Mouse (Mus musculus) adrenal gland, adult (tissue): ENCODE results near the gene Misp.

Experiments used
- DNase-seq, 2 experiments: peaks; one replicate each; pipeline ENCODE4 v3.0.0; 2022 to 2023; ENCODE audit warnings: low spot score in 1 of 2; ENCODE audit not compliant: inconsistent age in 2 of 2

The Misp gene

DNA sequence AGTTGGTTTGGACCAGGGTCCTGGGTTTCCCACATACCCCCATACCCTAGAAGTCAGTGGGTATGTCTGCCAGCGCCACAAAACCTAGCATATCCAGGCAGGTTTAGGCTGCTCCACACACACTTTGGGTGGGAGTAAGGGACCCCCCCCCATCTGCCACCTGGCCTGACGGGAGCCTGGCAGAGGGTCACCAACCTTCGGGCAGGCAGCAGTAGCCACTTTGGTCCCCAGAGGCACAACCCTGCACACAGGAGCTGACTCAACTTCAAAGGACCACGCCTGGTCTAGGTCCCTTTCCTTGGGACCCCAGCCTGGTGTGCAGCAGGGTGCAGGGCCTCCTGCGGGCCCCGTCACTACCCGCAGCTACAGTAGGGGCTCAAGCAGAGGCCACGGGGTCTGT, 512 bp upstream of the Misp start:
- no peak for DNase-seq

DNA sequence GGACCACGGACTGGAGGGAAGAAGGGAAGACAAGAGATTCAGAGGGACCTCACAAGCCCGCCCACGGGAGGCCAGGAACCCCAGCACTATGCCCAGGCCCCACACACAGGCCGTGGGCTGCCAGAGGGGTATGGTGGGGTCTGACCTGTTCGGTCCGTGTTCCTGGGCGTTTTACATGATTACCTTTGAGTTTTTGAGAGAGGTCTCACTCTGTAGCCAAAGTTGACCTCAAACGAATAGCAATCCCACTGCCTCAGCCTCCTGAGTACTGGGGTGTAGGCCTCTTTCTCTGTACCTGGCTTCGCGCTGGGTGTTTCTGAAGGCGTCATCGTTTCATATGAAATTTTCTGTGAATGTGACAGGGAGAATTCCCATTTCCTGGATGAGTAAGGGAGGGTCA, 942 bp downstream of the Misp start:
- no peak for DNase-seq

DNA sequence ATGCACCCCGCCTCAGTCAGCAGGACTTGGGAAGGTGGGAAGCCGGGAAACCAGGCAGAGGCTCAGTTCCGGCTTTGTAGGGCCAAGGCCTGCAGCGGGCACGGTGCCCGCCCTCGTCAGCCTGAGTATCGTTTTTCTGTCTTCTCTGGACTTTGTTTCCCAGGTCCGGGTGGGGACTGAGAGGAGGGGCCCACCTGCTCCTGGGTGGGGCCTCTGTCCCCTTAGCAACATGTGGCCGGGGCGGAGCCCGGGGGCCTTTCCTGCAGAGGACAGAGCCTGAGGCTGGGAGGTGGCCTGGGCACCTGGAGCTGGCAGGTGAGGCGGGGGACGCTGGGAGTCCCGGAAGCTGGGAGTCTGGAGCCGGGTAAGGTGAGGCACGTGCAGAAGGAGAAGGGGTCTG, 1.6 kb downstream of the Misp start:
- peak in 1 of 2 experiments; percentile 54 for DNase-seq

DNA sequence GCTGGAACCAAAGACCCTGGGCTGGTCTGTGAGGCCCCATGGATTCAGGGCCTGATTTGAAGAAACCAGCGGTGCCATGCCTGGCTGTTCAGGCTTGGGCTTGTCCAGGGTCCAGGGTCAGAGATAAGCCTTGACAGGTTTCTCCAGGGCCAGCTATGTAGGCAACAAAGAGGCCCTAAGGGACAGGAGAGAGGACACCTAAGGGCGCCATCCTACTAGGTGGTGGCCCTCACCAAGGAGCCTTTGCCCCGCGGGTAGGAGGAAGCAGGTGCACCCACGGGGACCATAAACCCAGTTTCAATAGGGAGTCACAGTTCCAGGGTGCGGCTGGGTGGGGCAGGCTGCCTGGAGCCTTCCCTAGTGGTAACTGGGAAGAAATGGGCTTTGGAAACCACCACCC, 2.2 kb downstream of the Misp start:
- no peak for DNase-seq

DNA sequence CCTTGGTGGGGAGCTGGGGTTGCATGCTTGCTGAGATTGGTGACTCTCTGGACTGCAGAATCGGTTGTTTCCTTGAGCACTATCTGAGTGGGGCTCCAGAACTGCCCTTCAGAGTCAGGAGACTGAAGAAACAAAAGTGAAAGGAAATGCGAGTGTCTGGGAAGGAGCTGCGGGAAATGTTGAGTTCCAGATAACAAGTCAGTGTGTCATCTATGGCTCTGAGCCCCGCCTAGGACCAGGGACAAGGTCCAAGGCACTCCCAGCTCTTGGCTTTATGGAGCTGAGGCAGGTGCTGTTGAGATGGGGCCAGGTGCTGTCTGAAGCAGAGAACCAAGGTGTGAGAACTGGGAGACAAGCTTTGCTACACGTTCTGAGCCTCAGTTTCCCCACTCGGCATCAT, 3.6 kb downstream of the Misp start:
- DNase-seq: peak in 1 of 2 experiments; percentile 72

DNA sequence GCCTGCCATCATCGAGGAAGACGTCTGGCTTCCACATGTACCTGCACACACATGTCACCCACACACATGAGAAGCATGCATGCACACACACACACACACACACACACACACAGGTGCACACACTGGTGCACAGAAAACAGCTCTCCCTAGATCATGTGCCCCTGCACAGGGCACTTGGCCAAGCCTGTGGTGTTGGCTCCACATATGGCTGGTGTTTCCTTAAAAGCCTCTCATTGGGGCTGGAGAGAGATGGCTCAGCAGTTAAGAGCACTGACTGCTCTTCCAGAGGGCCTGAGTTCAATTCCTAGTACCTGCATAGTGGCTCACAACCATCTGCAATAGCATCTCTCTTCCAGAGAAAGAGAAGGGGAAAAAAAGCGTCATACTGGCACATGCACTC, 10.8 kb downstream of the Misp start:
- no peak for DNase-seq

DNA sequence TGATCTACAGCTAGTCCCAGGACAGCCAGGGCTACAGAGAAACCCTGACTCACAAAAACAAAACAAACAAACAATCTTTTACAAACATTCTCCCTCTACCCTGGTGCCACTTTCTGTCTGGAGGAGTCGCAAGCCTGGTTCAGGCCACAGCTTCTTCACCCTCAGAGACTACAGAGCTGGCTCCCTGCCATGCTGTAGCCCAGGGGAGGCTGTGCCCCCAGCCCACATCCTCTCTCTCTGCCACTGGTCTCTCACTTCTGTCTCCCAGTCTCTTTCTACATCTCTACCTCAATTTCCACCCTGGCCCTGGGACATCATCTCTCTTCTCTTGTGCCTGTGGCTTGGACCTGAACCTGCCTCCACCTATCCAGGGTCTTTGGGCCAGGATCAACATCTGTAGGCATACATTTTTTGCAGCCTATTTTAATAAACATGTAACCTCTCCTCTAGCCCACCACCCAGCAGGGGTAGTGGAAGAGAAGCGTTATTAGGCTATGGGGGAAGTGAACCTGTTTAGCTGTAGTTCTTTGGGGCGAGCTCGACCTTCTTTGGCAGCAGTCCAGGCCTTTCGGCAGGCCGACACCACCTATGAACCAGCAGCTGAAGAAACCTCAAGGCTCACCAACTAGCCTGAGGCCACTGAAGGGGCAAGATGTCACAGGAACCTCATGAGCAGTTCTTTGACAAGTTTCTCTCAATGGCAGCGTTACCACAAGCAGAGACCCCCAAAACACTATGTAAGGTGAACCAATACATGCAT, 11.4 kb downstream of the Misp start:
- no peak for DNase-seq

DNA sequence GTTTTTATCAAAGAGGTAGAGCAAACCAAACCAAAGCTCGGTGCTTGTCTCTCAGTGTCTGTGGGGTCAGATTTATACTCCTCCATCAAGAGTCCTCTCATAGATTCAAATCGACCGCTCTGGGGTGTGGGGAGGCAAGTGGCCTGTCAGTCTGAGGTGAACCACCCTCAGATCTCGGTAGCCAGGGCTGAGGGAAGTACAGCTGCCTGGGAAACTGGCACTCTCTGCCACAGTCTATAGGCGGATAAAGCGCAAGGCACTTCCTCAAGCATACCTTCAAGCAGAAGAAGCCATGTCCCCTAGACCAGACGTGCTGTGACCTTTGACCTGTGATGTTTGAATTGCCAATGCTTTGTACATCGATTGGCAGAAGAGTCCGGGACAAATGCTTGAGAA, 12.0 kb downstream of the Misp start:
- no peak for DNase-seq

DNA sequence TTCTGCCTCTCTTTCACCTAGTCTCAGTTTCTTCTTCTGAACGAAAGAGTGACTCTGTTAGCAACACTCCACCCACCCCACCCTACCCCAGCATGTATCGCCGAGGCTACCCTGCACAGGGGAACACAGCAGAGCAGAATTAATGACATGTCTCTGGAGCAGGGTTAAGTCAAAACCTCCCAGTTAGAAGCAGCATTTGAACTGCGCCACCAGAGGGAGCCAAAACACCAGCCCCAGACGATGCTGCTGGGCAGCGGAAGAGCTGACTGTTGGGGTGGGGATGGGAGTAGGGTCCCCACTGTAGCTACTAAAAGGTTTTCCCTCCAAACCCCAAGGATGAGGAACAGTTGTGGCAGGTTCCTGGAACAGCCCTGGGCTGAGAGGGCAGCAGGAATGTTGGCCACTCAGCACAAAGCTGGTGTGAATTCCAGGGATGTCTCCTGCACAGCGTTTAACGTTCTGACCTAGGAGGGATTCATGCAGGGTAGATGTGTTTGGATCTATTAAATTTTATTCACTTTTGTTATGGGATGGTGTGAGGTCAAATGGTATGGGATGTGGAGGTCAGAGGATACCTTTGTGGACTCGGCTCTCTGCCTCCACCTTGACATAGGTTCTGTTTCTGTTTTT, 14.1 kb downstream of the Misp start:
- DNase-seq: peak; percentile 72 to 91

DNA sequence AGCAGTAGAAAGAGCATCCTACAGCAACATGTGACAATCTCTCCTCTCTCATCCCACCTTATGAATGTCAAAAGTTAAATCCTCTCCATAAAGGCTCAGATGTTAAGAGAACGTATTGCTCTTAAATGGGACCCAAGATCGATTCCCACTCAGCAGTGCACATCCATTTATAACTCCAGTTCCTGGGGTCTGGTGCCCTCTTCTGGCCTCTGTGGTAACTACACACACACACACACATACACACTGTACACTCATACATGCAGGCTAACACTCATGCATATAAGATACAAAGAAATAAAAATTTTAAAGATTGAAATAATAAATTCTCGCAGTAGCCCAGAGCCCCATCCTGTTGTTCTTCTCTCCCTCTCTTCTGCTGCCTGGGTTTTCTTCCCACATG, 16.1 kb downstream of the Misp start:
- DNase-seq: no peak

DNA sequence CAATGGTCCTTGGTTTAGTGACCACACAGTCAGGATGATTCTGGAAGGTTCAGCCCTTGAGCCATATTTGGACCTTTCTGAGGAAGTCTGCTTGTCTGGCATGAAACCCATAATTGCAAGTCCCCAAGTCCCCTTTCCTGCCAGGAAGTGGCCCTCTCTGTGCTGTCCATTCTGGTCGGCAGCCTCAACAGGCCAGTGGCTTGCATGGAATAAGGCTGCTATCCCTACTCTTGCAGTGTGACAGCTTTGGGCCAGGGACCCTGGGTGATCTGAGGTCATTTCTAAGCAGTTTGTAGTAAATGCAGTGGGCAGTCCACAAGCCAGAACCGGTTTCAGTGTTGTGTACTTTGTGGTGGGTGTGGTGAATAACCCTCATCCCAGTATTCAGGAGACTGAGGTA, 17.4 kb downstream of the Misp start:
- no peak for DNase-seq

DNA sequence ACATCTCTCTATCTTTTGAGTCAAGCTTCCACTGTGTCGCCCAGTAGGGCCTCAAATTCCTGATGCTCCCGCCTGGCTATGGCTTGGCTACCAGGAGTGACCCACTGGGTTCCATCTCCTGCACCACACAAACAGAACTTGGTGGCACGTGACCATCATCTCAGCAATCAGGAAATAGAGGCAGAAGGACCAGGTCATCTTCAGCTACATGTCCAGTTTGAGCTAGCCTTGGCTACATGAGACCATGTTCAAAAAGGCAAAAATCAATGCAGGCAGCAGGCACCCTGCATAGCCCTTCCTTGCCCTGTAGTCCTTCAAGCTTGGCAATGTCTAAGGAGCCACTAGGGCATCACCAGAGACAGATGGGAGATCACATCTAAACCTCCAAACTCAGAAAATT, 19.3 kb downstream of the Misp start:
- DNase-seq: peak in 1 of 2 experiments; percentile 45

DNA sequence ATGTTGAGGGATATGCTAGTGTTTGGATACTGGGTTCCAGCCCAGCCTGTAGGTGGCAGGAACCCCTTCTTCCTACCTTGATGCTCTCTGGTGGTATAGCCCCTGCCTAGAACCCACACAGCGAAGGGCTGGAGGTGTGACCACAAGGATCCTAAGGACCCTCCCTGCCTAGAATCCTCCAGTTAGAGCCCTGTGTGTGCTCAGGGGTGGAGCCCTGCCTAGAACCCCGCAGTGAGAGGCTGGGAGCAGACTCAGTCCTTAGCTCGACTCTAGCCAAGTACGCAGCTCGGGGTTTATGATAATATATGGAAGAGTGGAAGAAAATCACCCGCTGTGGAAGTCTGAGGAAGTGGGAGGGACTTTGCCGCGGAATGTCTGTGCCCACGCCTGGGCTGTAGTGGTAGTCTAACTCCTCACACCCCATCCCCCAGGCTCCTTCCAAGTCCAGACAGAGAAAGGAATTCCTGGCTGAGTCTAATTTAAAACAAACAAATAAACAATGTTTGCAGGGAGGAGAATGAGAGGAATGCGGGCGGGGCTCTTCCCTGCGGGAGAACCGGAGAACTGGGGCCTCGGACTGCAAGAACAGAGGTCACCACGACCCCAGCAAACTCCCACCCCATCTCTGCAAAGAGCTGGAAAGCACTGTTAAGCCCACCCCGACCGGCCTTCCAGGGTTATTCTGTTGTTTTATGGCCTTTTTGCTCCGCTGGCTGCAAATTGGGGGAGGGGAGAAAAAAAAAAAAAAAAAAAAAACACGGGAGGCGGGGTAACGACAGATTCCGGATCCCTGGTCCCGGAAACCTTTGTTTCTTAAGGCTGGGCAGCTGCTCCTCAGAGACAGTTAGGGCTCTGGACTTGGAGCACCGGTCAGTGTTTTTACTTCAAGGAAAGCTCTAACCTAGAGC, 20.1 kb downstream of the Misp start:
- DNase-seq: peak; percentile 69 to 85

DNA sequence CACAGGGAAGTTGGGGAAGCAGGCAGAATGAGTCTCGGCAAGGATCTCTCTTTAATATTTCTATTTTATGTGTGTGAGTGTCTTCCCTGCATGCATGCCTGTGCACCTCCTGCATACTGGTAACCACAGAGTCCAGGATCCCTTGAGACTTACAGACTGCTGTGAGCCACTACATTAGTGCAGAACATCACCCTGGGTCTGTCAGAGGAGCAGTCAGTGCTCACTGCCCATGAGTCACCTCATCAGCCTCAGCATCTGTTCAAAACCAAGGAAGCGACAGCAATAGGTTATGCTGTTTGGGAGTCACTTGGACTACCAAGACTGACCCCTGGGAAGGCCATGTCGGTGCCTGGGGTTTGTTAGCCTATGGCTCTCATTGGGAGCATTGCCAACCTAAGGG, 21.5 kb downstream of the Misp start:
- no peak for DNase-seq

DNA sequence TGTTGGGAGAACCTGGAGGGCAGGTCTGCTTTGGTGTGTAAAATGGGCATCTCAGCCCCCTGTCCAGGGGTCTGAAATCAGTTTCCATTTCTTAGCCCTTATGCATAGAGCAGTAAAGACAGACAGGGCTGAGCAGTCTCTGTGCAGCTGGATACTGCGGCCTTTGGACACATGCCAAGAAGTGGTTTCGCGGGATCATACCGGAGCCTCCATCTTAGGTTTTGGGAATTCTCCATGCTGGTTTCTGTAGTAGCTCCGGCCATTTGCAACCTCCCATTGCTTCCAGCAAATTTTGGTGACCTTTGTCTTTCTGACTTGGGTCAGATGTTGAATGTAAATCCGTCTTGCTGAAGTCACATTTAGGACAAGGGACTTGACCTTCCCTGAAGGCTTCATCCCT, 22.7 kb downstream of the Misp start:
- DNase-seq: peak in 1 of 2 experiments; percentile 76

DNA sequence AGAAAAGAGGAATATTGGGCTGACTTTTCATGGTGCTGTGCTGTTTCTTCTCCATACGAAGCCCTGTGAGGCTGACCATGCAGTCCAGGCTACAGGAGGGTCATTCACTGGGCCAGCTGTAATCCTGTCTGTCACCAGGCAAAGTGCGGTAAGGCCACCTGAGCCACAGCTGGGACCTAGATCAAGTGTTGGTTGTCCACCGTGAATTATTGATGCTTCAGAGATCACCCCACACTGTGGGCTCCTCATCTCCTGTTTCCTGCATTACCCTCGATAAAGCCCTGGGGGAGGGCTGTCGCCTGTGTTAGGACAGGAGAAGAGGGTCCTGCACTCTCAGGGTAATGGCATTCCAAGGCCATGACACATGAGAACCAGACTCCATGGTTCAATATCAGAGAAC, 25.8 kb downstream of the Misp start:
- no peak for DNase-seq

DNA sequence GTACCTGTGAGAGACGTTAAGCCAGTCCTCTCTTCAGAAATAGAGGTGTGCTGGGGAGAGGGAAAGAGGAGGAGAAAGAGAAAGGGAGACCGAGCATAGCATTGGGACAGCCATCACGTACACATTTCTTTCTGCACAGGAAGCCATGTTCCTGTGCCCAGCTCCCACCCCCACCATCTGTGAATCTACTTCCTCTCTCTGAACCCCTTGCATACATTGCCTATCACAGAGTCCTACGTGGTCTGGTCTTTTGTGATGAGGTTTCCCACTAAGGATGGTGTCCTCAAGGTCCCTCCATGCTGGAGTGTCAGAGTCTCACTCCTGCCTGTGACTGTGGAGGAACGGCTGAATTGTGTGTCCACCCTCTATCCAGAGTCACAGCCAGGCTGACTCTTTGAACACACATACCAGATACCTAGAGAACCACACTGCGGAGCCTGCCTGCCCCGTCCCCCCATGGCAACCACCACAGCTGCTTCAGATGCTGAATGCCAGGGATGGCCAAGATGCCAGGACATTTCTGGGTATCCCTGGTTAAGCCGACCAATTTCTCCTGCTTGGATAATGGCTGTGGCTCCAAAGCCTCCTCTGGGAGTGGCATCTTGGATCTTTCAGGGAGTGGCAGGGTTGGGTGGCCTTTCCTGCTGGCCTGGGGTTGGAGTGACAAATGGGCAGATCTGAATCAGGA, 29.3 kb downstream of the Misp start:
- DNase-seq: no peak

DNA sequence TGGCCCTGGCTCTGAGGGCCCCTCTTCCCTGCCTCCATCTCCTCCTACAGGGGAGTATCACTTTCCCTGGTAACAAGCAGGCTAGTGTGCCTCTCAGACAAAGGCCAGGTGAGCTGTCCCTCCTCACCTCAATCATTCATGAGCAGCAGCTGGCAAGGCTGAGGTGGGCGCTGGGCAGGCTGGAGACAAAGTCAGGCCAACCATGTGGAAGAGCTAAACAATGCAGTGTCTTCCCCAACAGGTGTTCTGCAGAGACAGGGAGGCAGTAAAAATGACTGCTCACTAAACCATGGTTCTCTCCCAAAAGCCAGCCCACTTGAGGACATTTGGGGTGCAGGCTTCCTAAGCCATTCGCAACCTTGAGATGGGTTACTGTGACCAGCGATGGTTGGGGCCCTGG, 30.9 kb downstream of the Misp start:
- DNase-seq: no peak

DNA sequence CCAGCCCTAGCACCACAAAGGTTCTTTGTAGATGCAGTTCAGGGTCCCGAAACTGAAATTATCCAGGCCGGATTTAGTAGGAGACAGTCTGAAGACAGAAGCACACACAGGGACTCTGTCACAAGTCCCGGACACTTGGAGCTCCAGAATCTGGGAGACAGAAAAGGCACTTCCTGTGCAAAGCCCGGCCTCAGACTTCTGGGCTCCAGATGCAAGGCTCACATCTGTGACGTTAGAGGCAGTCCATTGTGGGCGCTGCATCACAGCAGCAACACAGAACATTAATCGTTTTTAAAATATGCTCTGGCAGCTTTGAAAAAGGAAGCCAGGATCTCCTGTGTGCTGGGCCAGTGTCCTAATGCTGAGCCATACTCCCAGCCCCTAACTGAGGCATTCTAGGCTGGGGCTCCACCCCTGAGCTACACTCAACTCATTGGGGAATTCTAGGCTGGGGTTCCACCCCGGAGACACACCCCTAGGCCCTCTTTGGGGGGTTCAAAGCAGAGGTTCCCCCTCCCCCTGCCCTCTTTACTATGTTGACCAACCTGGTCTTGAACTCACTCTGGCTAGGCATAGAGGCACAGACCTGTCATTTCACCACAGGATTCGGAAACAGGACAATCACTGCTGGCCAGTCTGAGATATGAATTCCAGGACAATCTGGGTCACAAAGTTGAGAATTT, 31.5 kb downstream of the Misp start:
- peak; percentile 62 to 75 for DNase-seq

DNA sequence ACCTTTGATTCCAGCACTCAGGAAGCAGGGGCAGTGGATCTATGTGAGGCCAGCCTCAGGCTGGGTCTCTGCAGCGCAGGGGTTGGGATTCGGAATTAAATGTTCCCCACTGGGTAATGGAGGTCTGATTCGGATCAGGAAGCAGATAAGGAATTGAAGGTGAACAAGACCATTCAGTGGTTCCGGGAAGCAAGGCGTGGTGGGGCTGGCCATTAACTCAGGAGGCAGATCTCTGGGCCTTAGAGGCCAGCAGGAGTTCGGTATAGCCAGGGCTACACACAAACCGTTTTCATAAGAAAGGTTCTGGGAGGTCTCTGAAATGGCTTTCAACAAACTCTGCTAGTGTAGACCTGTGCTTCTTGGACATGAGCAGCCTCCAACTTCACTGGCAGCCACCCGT, 32.0 kb downstream of the Misp start:
- DNase-seq: no peak

DNA sequence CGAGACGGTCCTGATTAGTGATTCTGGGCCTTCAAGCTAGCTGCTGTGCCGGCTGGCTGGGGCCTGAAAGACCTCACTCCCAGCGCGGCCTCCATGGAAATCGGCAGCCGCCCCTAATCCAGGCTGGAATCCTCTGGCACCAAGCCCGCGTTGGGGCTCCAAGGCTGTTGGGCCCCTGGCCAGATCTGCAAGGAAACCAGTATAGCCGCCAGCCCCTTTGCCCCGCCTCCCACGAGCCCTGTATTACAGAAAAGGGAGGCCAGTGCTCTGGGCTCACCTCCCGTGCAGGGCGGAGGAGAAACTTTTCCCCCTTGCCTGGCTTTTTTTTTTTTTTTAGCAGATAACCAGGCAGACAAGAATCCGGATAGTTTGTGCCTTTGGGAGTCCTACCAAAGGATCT, 32.6 kb downstream of the Misp start:
- peak; percentile 95 to 98 for DNase-seq
